Mouse (Mus musculus) urinary bladder, postnatal 4 days (tissue): ENCODE results near the gene Cldn19.

Experiments
- DNase-seq, 2 experiments: peaks; one replicate each; pipeline ENCODE4 v3.0.0; 2021 to 2022; ENCODE audit warnings: low spot score in 2 of 2

Gene Cldn19

GRCm38 (mm10) chr4:119300761-119301160 is 45.5 kb downstream of the Cldn19 start:
- DNase-seq = no peak

- DNase-seq = no peak
These were observed 46.6 kb downstream of the Cldn19 start for GRCm38 (mm10) chr4:119301777-119302176.

- DNase-seq = no peak
These were observed 48.1 kb downstream of the Cldn19 start for GRCm38 (mm10) chr4:119303291-119303690.

- no peak for DNase-seq
These were observed 50.2 kb downstream of the Cldn19 start for GRCm38 (mm10) chr4:119305418-119305817.
